Mouse (Mus musculus): ENCODE results near the gene Smtn.

GRCm38 (mm10) chr11:3528208-3528607 is 12.2 kb downstream of the Smtn start:
- TF ChIP-seq CTCF (IDR thresholded peaks at IDR 0.05; ENCODE audit: low read depth) (no peak), EP300 (optimal IDR thresholded peaks at IDR 0.05) (no peak)

All from stomach, postnatal 0 days (tissue).